Mouse (Mus musculus): ENCODE data around the gene E430018J23Rik.

DNA sequence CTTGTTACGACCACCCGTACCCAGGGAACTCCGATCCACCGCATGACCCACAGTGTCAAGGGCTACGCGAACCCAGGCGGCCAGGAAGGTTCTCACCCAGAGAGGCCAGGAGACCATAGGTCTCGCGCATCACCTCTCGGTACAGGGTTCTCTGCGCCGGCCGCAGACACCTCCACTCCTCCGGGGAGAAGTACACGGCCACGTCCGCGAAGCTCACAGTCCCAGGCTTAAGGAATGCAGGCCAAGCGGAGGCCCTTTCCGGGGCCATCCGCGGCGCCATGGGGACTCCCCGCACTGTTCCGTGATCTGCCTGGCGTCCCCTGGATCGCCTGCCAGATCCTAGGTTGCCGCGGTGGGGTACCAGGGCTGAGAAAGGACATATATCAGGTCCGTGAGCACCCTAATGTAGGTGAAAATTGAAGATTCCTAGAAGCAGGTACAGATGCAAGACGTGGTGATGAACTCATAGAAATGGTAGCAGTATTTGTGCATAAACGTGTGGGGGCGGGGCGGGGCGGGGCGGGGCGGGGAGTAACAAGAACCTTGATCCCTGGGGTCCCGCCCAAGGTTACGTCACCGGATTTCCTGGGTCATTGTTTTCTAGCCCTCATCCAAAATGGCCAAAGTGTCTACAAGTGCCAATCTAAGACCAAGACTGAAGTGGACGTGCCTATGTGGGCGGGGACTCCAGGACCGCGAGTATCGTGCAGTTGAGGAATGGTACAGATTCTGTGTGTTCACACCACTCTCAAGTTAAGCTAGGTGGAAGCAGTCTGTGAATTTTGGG lies at the start of gene E430018J23Rik:
- TF ChIP-seq EP300 (IDR thresholded peaks at IDR 0.05; ENCODE audit: low read depth) (no peak), CTCF (IDR thresholded peaks at IDR 0.05; ENCODE audit: low read depth) (no peak)

All from liver, postnatal 0 days (tissue).